Mouse (Mus musculus): ENCODE measurements around the gene Fancf. TPM values are rescaled to one million over a fixed set of nuclear protein-coding genes. Genes with fewer than 3 reads are reported as not detected.

Gene Fancf
- polyA plus RNA-seq, 1 experiment from 2014 or later, result 2.2 TPM

DNA sequence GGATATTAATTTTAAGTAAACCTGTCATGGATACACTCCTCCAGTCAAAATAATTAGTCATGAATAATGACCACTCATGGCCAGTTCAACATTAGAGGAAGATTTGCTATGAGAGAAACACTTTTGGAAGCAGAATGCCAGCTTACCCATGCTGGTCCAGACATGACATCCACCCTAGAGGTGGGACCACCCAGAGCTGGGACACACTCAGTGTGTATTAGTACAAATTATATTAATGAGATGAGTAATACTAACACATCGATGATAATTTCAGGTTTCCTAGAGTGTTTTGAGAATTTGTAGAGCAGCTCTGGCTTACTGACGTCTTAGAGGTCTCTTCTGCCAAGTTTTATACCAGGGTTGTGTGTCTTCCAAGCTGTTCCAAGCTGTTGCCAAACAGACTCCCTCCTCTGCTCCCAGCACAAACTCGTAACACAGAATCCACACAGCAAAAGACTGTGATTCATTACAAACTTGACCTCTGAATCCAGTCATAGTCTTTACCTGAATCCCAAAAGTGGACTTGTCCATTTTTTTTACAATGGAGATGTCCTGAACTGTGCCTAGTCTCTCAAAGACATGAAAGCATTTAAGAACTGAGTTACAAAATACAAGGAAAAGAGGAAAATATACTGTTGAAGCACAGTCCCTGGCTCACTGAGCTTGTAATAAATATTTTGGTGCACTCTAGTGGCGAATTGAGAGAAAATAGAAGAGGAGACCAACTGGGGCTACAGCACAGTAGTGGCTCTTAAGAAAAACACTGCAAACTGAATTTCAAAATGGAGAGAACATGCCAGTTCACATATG is 46.4 kb downstream of the Fancf start:
- Histone ChIP-seq H3K27ac (no peak overlapping the region), H3K79me2 (ENCODE audit: inconsistent target) (no peaks in the 10 kb centered on the region), H3K36me3 (ENCODE audit: inconsistent target) (no peaks in the 10 kb centered on the region), H3K4me3 (ENCODE audit: inconsistent target) (no peak overlapping the region)
- WGBS (ENCODE audit: missing documents), result 60% methylated on average over 4 of the region's 4 CpGs

Other genes with a start within 250 kb of the Fancf start
- not detected in 3 replicates for gene Slc17a6, start 240.3 kb downstream of the Fancf start, polyA plus RNA-seq (2018)
- 0.86 to 1.8 TPM (median 1.4 TPM) in 3 replicates for gene Gas2, start 252 bp downstream of the Fancf start, polyA plus RNA-seq (2018)
- 1.7 to 1.9 TPM (median 1.8 TPM) in 3 replicates for gene Svip, start 143.8 kb upstream of the Fancf start, polyA plus RNA-seq (2018)
- not detected in 3 replicates for gene 1700015G11Rik, start 153.5 kb upstream of the Fancf start, polyA plus RNA-seq (2018)

All from macrophage (primary cell).